Mouse (Mus musculus) liver, embryonic 11.5 days (tissue): ENCODE data around the gene Fgfr2. TPM values are rescaled to one million over a fixed set of nuclear protein-coding genes. Genes with fewer than 3 reads are reported as not detected.

ENCODE experiments used
- ATAC-seq: fragments of 200-750 bp; cut with Nextera tagmentation; replicated peaks from 2 replicates; pipeline ENCODE4 v1.8.0; 2017; ENCODE audit warnings: moderate number of reproducible peaks, mild to moderate bottlenecking, moderate TSS enrichment, moderate library complexity; ENCODE audit not compliant: low FRiP score
- DNase-seq: peaks from one replicate; pipeline ENCODE4 v3.0.0-alpha.2; 2017; ENCODE audit warnings: low spot score
- H3K27ac ChIP-seq: fragments of 300-500 bp; sonication (generic); 2 replicates; pipeline ENCODE4 v1.5.1; 2014; ENCODE audit warnings: mild to moderate bottlenecking, low read depth, low read length, control low read depth
- H3K27me3 ChIP-seq: fragments of 300-500 bp; sonication (generic); replicated peaks from 2 replicates; pipeline ENCODE4 v1.6.1; 2014; ENCODE audit warnings: low read length, mixed read lengths; ENCODE audit not compliant: control insufficient read depth, insufficient read depth
- H3K36me3 ChIP-seq: fragments of 300-500 bp; sonication (generic); 2 replicates; pipeline ENCODE4 v1.6.1; 2014; ENCODE audit warnings: mild to moderate bottlenecking, low read length, moderate library complexity, mixed read lengths; ENCODE audit not compliant: control insufficient read depth, insufficient read depth
- H3K4me1 ChIP-seq: fragments of 300-500 bp; sonication (generic); replicated peaks from 2 replicates; pipeline ENCODE4 v1.6.1; 2014; ENCODE audit warnings: low read length, mixed read lengths; ENCODE audit not compliant: control insufficient read depth, insufficient read depth
- H3K4me2 ChIP-seq: fragments of 300-500 bp; sonication (generic); 2 replicates; pipeline ENCODE4 v1.6.1; 2014; ENCODE audit warnings: mild to moderate bottlenecking, control low read depth, moderate library complexity
- H3K4me3 ChIP-seq: fragments of 300-500 bp; sonication (generic); 2 replicates; pipeline ENCODE4 v1.5.1; 2014; ENCODE audit warnings: low read depth, low read length, control low read depth
- H3K9ac ChIP-seq: fragments of 300-500 bp; sonication (generic); 2 replicates; pipeline ENCODE4 v1.6.1; 2014; ENCODE audit warnings: low read depth, low read length, control low read depth
- H3K9me3 ChIP-seq: fragments of 300-500 bp; sonication (generic); 2 replicates; pipeline ENCODE4 v1.6.1; 2016; ENCODE audit warnings: low read length, inconsistent platforms, mixed read lengths; ENCODE audit not compliant: control insufficient read depth
- WGBS: fragments of 180-500 bp; shearing (Covaris S2); extraction: QIAGEN DNeasy Blood & Tissue Kit; methylation state at CpG from one replicate; pipeline ENCODE4 v1.1.7; 2014; 5-methylcytosine and 5-hydroxymethylcytosine counted together
- polyA plus RNA-seq: library from polyadenylated mRNA; unstranded; fragments of >200 nt; fragmentation: Nextera tagmentation; extraction: Ambion mirVana; gene quantifications from 2 replicates; pipeline ENCODE4 v1.2.1, GENCODE M21; 2014

The Fgfr2 gene
- polyA plus RNA-seq, 1 experiment from 2014 or later: 32.6 TPM

GRCm38 (mm10) chr7:132747096-132747495 lies 376.1 kb downstream of the Fgfr2 start:
- Histone ChIP-seq H3K36me3 (no peaks in the 10 kb centered on the region), H3K4me3 (no peak overlapping the region), H3K27ac (no peak overlapping the region), H3K27me3 (no peaks in the 10 kb centered on the region), H3K4me2 (no peak overlapping the region), H3K4me1 (no peaks in the 10 kb centered on the region; the same call in 1 of the 2 replicates), H3K9me3 (no peaks in the 10 kb centered on the region), H3K9ac (no peak overlapping the region)
- ATAC-seq: no peak
- 78% methylated on average over 6 of the region's 6 CpGs for WGBS
- DNase-seq: no peak

GRCm38 (mm10) chr7:132742912-132743311 lies 380.2 kb downstream of the Fgfr2 start:
- Histone ChIP-seq H3K4me1 (peaks cover 23% of the 10 kb centered on the region), H3K9me3 (no peaks in the 10 kb centered on the region), H3K4me3 (no peak overlapping the region), H3K27ac (no peak overlapping the region), H3K4me2 (no peak overlapping the region), H3K27me3 (no peaks in the 10 kb centered on the region), H3K9ac (no peak overlapping the region), H3K36me3 (no peaks in the 10 kb centered on the region)
- 89% methylated on average over 5 of the region's 5 CpGs for WGBS
- DNase-seq (no peak), ATAC-seq (no peak)

- Histone ChIP-seq H3K9ac (no peak overlapping the region), H3K27ac (peak overlapping the region; percentile 27), H3K27me3 (no peaks in the 10 kb centered on the region), H3K36me3 (no peaks in the 10 kb centered on the region), H3K4me3 (no peak overlapping the region), H3K9me3 (no peaks in the 10 kb centered on the region), H3K4me2 (peak overlapping the region; percentile 50), H3K4me1 (peaks cover 51% of the 10 kb centered on the region)
- WGBS: 58% methylated on average over 6 of the region's 6 CpGs
- DNase-seq (no peak), ATAC-seq (peak; percentile 51; the same call in 1 of the 2 replicates)
Measured at GRCm38 (mm10) chr7:132739829-132740228, 383.3 kb downstream of the Fgfr2 start.

- H3K4me2 ChIP-seq: peak overlapping the region; percentile 50
- ATAC-seq (peak; percentile 79), DNase-seq (no peak)
- 72% methylated on average over 6 of the region's 6 CpGs for WGBS
- peak overlapping the region; percentile 75 for H3K27ac ChIP-seq
- H3K27me3 ChIP-seq: no peaks in the 10 kb centered on the region
- no peak overlapping the region for H3K4me3 ChIP-seq
- peaks cover 53% of the 10 kb centered on the region for H3K4me1 ChIP-seq
- peak overlapping the region; percentile 47; the same call in 1 of the 2 replicates for H3K9ac ChIP-seq
- H3K36me3 ChIP-seq: no peaks in the 10 kb centered on the region
- H3K9me3 ChIP-seq: no peaks in the 10 kb centered on the region
Measured at GRCm38 (mm10) chr7:132738844-132739243, 384.3 kb downstream of the Fgfr2 start.

- no peak overlapping the region for H3K4me2 ChIP-seq
- 66% methylated on average over 17 of the region's 17 CpGs for WGBS
- no peaks in the 10 kb centered on the region for H3K27me3 ChIP-seq
- H3K9ac ChIP-seq: peak overlapping the region; percentile 53
- H3K36me3 ChIP-seq: no peaks in the 10 kb centered on the region
- no peak for DNase-seq
- ATAC-seq: no peak
- H3K9me3 ChIP-seq: no peaks in the 10 kb centered on the region
- peaks cover 56% of the 10 kb centered on the region for H3K4me1 ChIP-seq
- peak overlapping the region; percentile 81 for H3K27ac ChIP-seq
- no peak overlapping the region for H3K4me3 ChIP-seq
Measured at GRCm38 (mm10) chr7:132736099-132736862, 386.9 kb downstream of the Fgfr2 start.

- DNase-seq (peak; percentile 68), ATAC-seq (peak; percentile 74)
- H3K27me3 ChIP-seq: no peaks in the 10 kb centered on the region
- 32% methylated on average over 5 of the region's 5 CpGs for WGBS
- H3K36me3 ChIP-seq: no peaks in the 10 kb centered on the region
- H3K4me3 ChIP-seq: no peak overlapping the region
- H3K9me3 ChIP-seq: no peaks in the 10 kb centered on the region
- H3K9ac ChIP-seq: peak overlapping the region; percentile 53
- H3K4me2 ChIP-seq: peak overlapping the region; percentile 40; the same call in 1 of the 2 replicates
- peak overlapping the region; percentile 81 for H3K27ac ChIP-seq
- H3K4me1 ChIP-seq: peaks cover 54% of the 10 kb centered on the region
Measured at GRCm38 (mm10) chr7:132735145-132735544, 388.0 kb downstream of the Fgfr2 start.

GRCm38 (mm10) chr7:132734222-132734621 lies 388.9 kb downstream of the Fgfr2 start:
- ATAC-seq (no peak), DNase-seq (no peak)
- Histone ChIP-seq H3K4me2 (no peak overlapping the region), H3K36me3 (no peaks in the 10 kb centered on the region), H3K27me3 (no peaks in the 10 kb centered on the region), H3K4me3 (no peak overlapping the region), H3K27ac (no peak overlapping the region), H3K4me1 (peaks cover 50% of the 10 kb centered on the region), H3K9ac (no peak overlapping the region), H3K9me3 (no peaks in the 10 kb centered on the region)
- WGBS: 86% methylated on average over 9 of the region's 9 CpGs

- no peak for DNase-seq
- Histone ChIP-seq H3K4me3 (no peak overlapping the region), H3K9me3 (no peaks in the 10 kb centered on the region), H3K27me3 (no peaks in the 10 kb centered on the region), H3K4me1 (peaks cover 47% of the 10 kb centered on the region), H3K9ac (no peak overlapping the region), H3K27ac (no peak overlapping the region; the same call in 1 of the 2 replicates), H3K4me2 (no peak overlapping the region), H3K36me3 (no peaks in the 10 kb centered on the region)
- 83% methylated on average over 6 of the region's 6 CpGs for WGBS
- no peak for ATAC-seq
Measured at GRCm38 (mm10) chr7:132733521-132733920, 389.6 kb downstream of the Fgfr2 start.
